10 mouse cellular contexts compared by ENCODE assay signal in genomic region chrX:12062121-12062931, GRCm38 (mm10).
DNase-seq lines count a peak whose midpoint lies in the region; ATAC-seq lines count a peak whose summit lies in the region.
"Had no signal": no experiment of that assay in that cellular context is flagged by ENCODE, and none has a peak within 500 bp of the region (broad histone marks: within the 10 kb centered on the region; RNA-seq: fewer than 3 reads in every experiment).

No protein-coding gene starts in this region.

- H3K9me3 ChIP-seq in hindbrain, embryonic 11.5 days (ENCODE audit: control insufficient read depth, low read length) = no peaks in the 10 kb centered on the region
- H3K9me3 ChIP-seq in neural tube, embryonic 15.5 days (replicated peaks) = no peaks in the 10 kb centered on the region
- H3K9me3 ChIP-seq: liver, embryonic 12.5 days had no signal

- peak; percentile 71 for DNase-seq in retina, postnatal 1 day
- no peak for DNase-seq in retina, embryonic 14.5 days (ENCODE audit: low spot score)
- DNase-seq in hindbrain, embryonic 11.5 days (ENCODE audit: low spot score) = peak; percentile 17
- DNase-seq in kidney, postnatal 36 days = peak; percentile 32 to 38
- DNase-seq in right cerebral cortex, postnatal 25 days = no peak
- no peak for DNase-seq in cerebellum, postnatal 10 days
- DNase-seq in thymus, postnatal 0 days (ENCODE audit: low spot score) = no peak

- no peaks in the 10 kb centered on the region for H3K36me3 ChIP-seq in hindbrain, embryonic 11.5 days (ENCODE audit: control insufficient read depth, insufficient read depth, low read length)
- H3K36me3 ChIP-seq in neural tube, embryonic 15.5 days = peaks cover 4% of the 10 kb centered on the region; the same call in 1 of the 2 replicates

- 22% methylated on average over 24 of the region's 24 CpGs for WGBS in hindbrain, embryonic 11.5 days
- WGBS in neural tube, embryonic 15.5 days = 13% methylated on average over 24 of the region's 24 CpGs

- no peak overlapping the region for H3K4me2 ChIP-seq in hindbrain, embryonic 11.5 days (replicated peaks; ENCODE audit: low read depth, low read length)
- H3K4me2 ChIP-seq in neural tube, embryonic 15.5 days = peak overlapping the region; percentile 28
- H3K4me2 ChIP-seq: liver, embryonic 12.5 days had no signal

- ATAC-seq in hindbrain, embryonic 11.5 days (ENCODE audit: low FRiP score) = no peak
- ATAC-seq in neural tube, embryonic 15.5 days (ENCODE audit: low FRiP score) = 0 out of 2 replicates have a peak, but pooled peaks have one; percentile 22
- ATAC-seq: liver, embryonic 12.5 days had no signal

- H3K4me3 ChIP-seq in hindbrain, embryonic 11.5 days (ENCODE audit: low read depth, low read length) = no peak overlapping the region
- H3K4me3 ChIP-seq in neural tube, embryonic 15.5 days (replicated peaks) = no peak overlapping the region
- H3K4me3 ChIP-seq: layer of hippocampus, adult 2 months; liver, embryonic 12.5 days had no signal

- peaks cover 20% of the 10 kb centered on the region for H3K27me3 ChIP-seq in hindbrain, embryonic 11.5 days (ENCODE audit: control insufficient read depth, insufficient read depth, low read length)
- H3K27me3 ChIP-seq in neural tube, embryonic 15.5 days (replicated peaks) = peaks cover 37% of the 10 kb centered on the region; the same call in 1 of the 2 replicates

- peaks cover 7% of the 10 kb centered on the region for H3K4me1 ChIP-seq in hindbrain, embryonic 11.5 days (replicated peaks; ENCODE audit: control insufficient read depth, insufficient read depth, low read length)
- H3K4me1 ChIP-seq in neural tube, embryonic 15.5 days = peaks cover 42% of the 10 kb centered on the region

- no peak overlapping the region for H3K9ac ChIP-seq in hindbrain, embryonic 11.5 days (ENCODE audit: low read depth, low read length)
- H3K9ac ChIP-seq in neural tube, embryonic 15.5 days (replicated peaks) = no peak overlapping the region
- H3K9ac ChIP-seq: liver, embryonic 12.5 days had no signal

- H3K27ac ChIP-seq in hindbrain, embryonic 11.5 days (ENCODE audit: low read depth, low read length) = peak overlapping the region; percentile 62
- H3K27ac ChIP-seq in neural tube, embryonic 15.5 days (replicated peaks) = no peak overlapping the region
- H3K27ac ChIP-seq: layer of hippocampus, adult 2 months; liver, embryonic 12.5 days had no signal

Comparison
In these comparisons a context has a peak if more than half of its experiments do, and no peak if none do; other contexts are left out.
1. DNase-seq: peak in retina, postnatal 1 day (single experiment), hindbrain, embryonic 11.5 days (single experiment) and kidney, postnatal 36 days (2 of 2); none in retina, embryonic 14.5 days (single experiment), right cerebral cortex, postnatal 25 days (single experiment), cerebellum, postnatal 10 days (0 of 2) and thymus, postnatal 0 days (single experiment).